Mouse (Mus musculus) natural killer cell, adult 2 months (primary cell): Measurements from ENCODE around the gene Spdya.
"Not testable (repeated sequence)": the region's sequence is repeated elsewhere in the genome, so short reads cannot be mapped to it uniquely, and the experiment has no call there.

Experiments used
- DNase-seq, 2 experiments: peaks; one replicate each; pipeline ENCODE4 v3.0.0; 2022; ENCODE audit warnings: low spot score in 2 of 2

Gene Spdya

GRCm38 (mm10) chr17:71551757-71552451 lies at the start of gene Spdya:
TSS of gene Spdya (plus strand) at chr17:71552061.
- DNase-seq: peak; percentile 53 to 68

DNA sequence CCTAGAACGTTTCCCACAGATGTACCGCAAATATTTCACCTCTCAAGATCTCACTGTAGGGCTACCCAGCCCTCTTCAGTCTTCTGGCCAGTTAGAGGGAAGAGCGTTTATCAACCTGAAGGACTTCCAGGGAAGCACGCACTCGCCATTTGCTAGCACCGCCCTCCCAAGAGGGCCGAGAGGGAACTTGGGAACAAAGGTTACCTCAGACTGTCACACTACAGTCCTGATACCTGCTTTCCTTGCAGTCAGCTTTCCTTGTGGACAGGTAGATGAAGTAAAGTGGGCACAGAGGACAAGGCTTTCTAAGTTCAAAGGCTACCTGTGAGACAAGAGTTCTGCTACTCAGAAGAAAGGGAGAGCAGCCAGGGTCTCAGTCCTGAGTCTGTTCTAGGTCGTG lies 45.0 kb upstream of the Spdya start:
- DNase-seq: no peak

DNA sequence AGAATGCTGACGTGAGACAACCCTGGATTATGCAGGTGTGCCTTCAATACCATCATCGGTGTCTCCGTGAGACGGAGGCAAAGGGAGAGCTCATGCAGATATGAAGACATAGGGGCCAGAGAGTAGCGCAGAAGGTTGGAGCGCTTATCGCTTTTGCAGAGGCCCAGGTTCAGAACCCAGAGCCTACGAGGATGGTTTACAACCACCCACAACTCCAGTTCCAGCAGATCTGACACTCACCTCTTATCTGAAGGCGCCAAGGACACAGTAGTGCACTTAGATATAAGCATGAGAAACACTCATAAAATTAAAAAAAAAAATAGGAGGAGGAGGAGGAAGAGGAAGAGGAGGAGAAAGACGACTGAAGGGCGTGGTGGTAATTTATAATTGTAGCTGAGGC lies 41.6 kb upstream of the Spdya start:
- no peak for DNase-seq

DNA sequence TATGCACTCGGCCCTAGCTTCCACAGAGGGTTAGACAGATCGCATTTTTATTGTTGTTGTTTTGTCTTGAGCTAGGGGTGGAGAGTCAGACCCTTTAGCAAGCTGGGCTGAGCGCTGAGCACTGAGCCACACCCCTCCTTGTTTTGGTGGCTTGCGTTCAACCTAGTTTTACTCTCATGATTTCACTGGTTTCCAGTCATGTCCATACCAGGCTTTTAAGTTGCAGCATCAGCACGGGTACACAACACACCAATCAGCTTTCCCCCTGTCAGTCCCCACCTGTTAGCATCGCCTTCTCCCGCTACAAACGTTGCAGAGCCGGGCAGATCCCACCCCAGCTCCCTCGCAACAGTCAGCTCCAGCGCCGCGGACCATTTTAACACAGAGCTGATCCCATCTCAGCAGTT lies 25.6 kb upstream of the Spdya start:
- no peak for DNase-seq

GRCm38 (mm10) chr17:71526711-71527564 lies 24.9 kb upstream of the Spdya start, which contains the start of gene Ndc80:
TSS of gene Ndc80 (minus strand) at chr17:71526857.
- peak; percentile 89 to 91 for DNase-seq

DNA sequence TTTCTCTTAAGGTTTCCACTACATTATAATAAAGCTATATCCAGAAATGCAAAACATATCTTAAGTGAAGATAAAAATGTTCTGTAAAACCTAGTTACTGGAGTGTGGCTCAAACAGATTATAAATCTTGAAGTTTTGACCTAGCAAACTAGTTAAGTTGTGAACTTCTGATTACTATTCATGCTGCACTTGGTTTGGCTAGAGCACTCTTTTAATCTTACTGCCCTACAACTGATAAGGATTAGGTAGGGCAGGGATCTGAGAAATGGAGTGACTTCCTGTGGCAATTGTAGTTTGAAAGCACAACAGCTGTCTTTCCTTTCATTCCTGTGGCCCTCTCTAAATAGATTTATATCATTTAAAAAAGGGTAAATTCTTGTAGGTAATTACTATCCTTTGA lies 23.8 kb upstream of the Spdya start:
- DNase-seq: no peak

- not testable (repeated sequence) for DNase-seq
These were observed 16.3 kb upstream of the Spdya start for GRCm38 (mm10) chr17:71535595-71535994.

DNA sequence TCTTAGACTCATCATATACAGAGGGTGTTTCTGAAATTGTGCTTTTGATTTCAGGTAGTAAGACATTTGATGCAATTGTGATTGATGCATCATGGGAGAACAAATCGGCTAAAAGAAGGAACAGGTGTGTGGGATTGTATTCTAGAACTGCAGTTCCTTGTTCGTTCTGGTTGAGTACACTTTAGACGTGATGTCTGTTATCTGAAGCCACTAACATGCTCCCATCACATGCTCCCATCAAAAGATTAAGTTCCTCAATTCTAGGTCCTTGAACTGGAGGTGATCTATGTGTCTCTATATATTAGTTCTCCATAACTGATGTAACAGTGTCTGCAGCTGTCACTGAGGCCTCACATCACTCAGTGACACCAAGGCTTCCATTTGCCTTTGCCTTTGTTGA lies 14.7 kb upstream of the Spdya start:
- no peak for DNase-seq

- DNase-seq: no peak
These were observed 3.3 kb upstream of the Spdya start for GRCm38 (mm10) chr17:71548586-71548985.

- DNase-seq: no peak
These were observed 511 bp upstream of the Spdya start for GRCm38 (mm10) chr17:71551350-71551749.

- no peak for DNase-seq
These were observed 1.0 kb downstream of the Spdya start for GRCm38 (mm10) chr17:71552901-71553300.

DNA sequence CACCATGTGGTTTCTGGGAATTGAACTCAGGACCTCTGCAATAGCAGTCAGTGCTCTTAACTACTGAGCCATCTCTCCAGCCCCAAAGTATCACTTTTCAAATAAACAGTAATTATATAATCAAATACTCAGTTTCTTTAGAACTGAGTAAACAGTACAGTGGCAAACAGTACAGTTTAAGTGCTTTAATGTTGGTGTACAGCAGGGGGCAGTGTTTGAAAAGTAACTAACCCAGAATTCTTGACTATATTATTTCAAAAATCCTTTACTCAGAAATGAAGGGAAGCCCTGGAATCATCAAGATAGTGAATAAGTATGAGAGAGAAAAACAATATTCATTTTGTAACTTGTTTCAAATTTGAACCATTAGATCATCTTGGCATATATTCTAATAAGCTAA lies 9.8 kb downstream of the Spdya start:
- peak; percentile 5 to 30 for DNase-seq

- no peak for DNase-seq
These were observed 27.4 kb downstream of the Spdya start for GRCm38 (mm10) chr17:71579176-71579705.

- DNase-seq: no peak
These were observed 46.2 kb downstream of the Spdya start for GRCm38 (mm10) chr17:71597881-71598658.

- peak; percentile 88 to 91 for DNase-seq
These were observed 47.0 kb downstream of the Spdya start for GRCm38 (mm10) chr17:71598659-71599554.

GRCm38 (mm10) chr17:71615638-71616318 lies 63.9 kb downstream of the Spdya start, which contains the start of gene Wdr43:
TSS of gene Wdr43 (plus strand) at chr17:71615895.
- peak; percentile 94 to 97 for DNase-seq

GRCm38 (mm10) chr17:71616319-71617032 lies 64.6 kb downstream of the Spdya start:
- peak in 1 of 2 experiments; percentile 6 for DNase-seq

GRCm38 (mm10) chr17:71617033-71617362 lies 65.1 kb downstream of the Spdya start:
- DNase-seq: no peak

- DNase-seq: no peak
These were observed 66.1 kb downstream of the Spdya start for GRCm38 (mm10) chr17:71617974-71618373.

DNA sequence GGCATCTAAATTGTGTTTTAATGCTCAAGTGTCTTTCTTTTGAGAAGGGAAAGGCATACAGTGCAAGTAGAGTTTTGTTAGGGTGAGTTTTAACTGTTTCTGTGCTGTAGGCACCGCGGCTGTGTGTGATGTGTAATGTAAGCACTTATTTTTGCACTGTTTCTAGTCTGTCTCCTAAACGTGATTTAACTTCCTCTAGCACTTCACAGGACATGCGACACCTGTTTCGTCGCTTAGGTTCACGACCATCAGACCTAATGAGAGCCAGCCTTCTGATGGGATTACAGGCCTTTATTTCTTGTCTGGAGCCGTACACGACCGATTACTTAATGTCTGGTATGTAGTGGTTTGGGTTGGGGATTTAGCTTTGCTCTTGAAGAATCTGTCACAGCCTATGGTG lies 79.9 kb downstream of the Spdya start:
- DNase-seq: no peak
